Mouse (Mus musculus) hindbrain, embryonic 13.5 days (tissue): ENCODE measurements around the gene Topors. TPM values are rescaled to one million over a fixed set of nuclear protein-coding genes. Genes with fewer than 3 reads are reported as not detected.
"Not testable (repeated sequence)": the region's sequence is repeated elsewhere in the genome, so short reads cannot be mapped to it uniquely, and the experiment has no call there.

Experiments
- ATAC-seq: fragments of 200-750 bp; cut with Nextera tagmentation; 2 replicates; pipeline ENCODE4 v1.8.0; 2017; ENCODE audit warnings: moderate TSS enrichment; ENCODE audit not compliant: low FRiP score
- H3K27ac ChIP-seq: fragments of 300-500 bp; sonication (generic); 2 replicates; pipeline ENCODE4 v1.5.1; 2015; ENCODE audit warnings: inconsistent platforms, mild to moderate bottlenecking, moderate library complexity
- H3K27me3 ChIP-seq: fragments of 300-500 bp; sonication (generic); 2 replicates; pipeline ENCODE4 v1.6.1; 2015; ENCODE audit warnings: mild to moderate bottlenecking, inconsistent platforms
- H3K36me3 ChIP-seq: fragments of 300-500 bp; sonication (generic); 2 replicates; pipeline ENCODE4 v1.6.1; 2015; ENCODE audit warnings: mild to moderate bottlenecking, inconsistent platforms
- H3K4me1 ChIP-seq: fragments of 300-500 bp; sonication (generic); replicated peaks from 2 replicates; pipeline ENCODE4 v1.6.1; 2015; ENCODE audit warnings: inconsistent platforms
- H3K4me2 ChIP-seq: fragments of 300-500 bp; sonication (generic); 2 replicates; pipeline ENCODE4 v1.6.1; 2015; ENCODE audit warnings: inconsistent platforms, mild to moderate bottlenecking, moderate library complexity
- H3K4me3 ChIP-seq: fragments of 300-500 bp; sonication (generic); 2 replicates; pipeline ENCODE4 v1.5.1; 2015; ENCODE audit warnings: mild to moderate bottlenecking, inconsistent platforms
- H3K9ac ChIP-seq: fragments of 300-500 bp; sonication (generic); 2 replicates; pipeline ENCODE4 v1.6.1; 2015; ENCODE audit warnings: mild to moderate bottlenecking, inconsistent platforms
- H3K9me3 ChIP-seq: fragments of 300-500 bp; sonication (generic); 2 replicates; pipeline ENCODE4 v1.6.1; 2016; ENCODE audit warnings: inconsistent platforms
- WGBS: fragments of 180-500 bp; shearing (Covaris S2); methylation state at CpG from one replicate; pipeline ENCODE4 v1.1.7; 2015; 5-methylcytosine and 5-hydroxymethylcytosine counted together
- polyA plus RNA-seq: library from polyadenylated mRNA; unstranded; fragments of >200 nt; fragmentation: Nextera tagmentation; extraction: Ambion mirVana; gene quantifications from 2 replicates; pipeline ENCODE4 v1.2.1, GENCODE M21; 2015

Gene Topors
- polyA plus RNA-seq: 33.7 and 35.1 TPM in 2 replicates

DNA sequence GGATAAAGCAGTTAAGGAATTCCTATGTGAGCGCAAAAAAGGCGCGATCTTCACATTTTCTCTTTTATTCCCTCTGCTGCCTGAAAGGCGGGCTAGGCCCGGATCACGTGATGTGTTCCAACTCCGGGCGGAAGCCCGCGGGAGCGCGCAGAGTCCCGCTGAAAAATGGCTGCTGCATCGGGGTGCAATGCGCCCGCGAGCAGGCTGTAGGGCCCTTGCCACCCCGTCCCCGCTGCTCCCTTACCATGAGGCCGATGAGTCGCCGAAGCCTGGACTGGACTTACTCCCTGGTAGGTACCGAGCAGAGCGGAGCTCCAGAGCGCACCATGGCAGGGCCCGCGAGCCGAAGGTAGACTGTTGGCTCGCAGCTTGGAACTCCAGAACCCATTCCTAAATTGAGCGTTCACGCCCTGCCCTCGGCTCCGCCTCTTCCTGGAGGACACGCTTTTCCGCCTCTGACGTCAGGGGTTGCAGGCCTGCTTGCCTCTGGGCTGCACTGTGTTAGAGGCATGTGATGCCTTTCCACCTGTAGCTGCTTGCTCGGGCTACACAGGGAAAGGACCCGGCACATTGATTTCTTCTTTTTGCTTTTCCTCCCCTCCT is at the start of gene Topors, which contains the start of gene Smim27:
Gene Topors, minus strand, starts transcription at position 421 of the 603 bp plus-strand sequence.
Gene Smim27, plus strand, starts transcription at position 150 of the 603 bp plus-strand sequence.
- H3K36me3 ChIP-seq: peaks cover 13% of the 10 kb centered on the region
- peak; percentile 94 for ATAC-seq
- H3K4me3 ChIP-seq: peak within 1 kb of the TSS; percentile 76
- H3K9me3 ChIP-seq: no peaks in the 10 kb centered on the region
- H3K9ac ChIP-seq: peak within 1 kb of the TSS; percentile 89
- H3K27me3 ChIP-seq: no peaks in the 10 kb centered on the region
- peaks cover 36% of the 10 kb centered on the region for H3K4me1 ChIP-seq
- peak within 1 kb of the TSS; percentile 88 for H3K4me2 ChIP-seq
- peak within 1 kb of the TSS; percentile 97 for H3K27ac ChIP-seq
- WGBS: under 1% methylated on average over 38 of the region's 38 CpGs

- Histone ChIP-seq H3K36me3 (no peaks in the 10 kb centered on the region), H3K4me1 (no peaks in the 10 kb centered on the region; the same call in 1 of the 2 replicates), H3K4me3 (no peak overlapping the region), H3K27ac (no peak overlapping the region), H3K9me3 (no peaks in the 10 kb centered on the region), H3K4me2 (no peak overlapping the region), H3K27me3 (no peaks in the 10 kb centered on the region), H3K9ac (no peak overlapping the region)
- WGBS: 79% methylated on average over 3 of the region's 3 CpGs
- no peak for ATAC-seq
Observed at GRCm38 (mm10) chr4:40317404-40317803, 47.8 kb upstream of the Topors start.

DNA sequence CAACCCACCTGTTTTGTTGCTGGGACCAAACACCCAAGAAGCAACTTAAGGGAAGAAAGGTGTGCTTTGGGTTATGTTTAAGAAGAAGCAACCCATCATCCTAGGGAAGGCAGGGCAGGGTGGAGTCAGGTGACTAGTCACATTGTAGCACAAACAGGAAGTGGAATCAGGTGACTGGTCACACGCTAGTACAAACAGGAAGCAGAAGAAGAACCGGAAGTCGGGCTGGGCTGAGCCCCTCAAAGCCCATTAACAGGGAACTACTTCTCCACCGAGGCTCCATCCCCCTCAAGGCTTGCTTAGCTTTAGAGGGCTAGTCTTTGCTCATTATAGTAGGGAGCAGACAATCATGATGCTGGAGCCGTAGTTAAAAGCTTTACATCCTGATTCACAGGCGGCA is 43.4 kb upstream of the Topors start:
- Histone ChIP-seq H3K9ac (no peak overlapping the region), H3K4me3 (no peak overlapping the region), H3K4me2 (no peak overlapping the region), H3K27me3 (no peaks in the 10 kb centered on the region), H3K9me3 (no peaks in the 10 kb centered on the region), H3K36me3 (no peaks in the 10 kb centered on the region), H3K4me1 (peaks cover 5% of the 10 kb centered on the region; the same call in 1 of the 2 replicates), H3K27ac (no peak overlapping the region)
- WGBS: 86% methylated on average over 6 of the region's 6 CpGs
- no peak for ATAC-seq

GRCm38 (mm10) chr4:40312213-40312612 is 42.6 kb upstream of the Topors start:
- peaks cover 5% of the 10 kb centered on the region; the same call in 1 of the 2 replicates for H3K4me1 ChIP-seq
- no peaks in the 10 kb centered on the region for H3K27me3 ChIP-seq
- no peak overlapping the region for H3K4me3 ChIP-seq
- no peaks in the 10 kb centered on the region for H3K36me3 ChIP-seq
- H3K9ac ChIP-seq: no peak overlapping the region
- no peak overlapping the region for H3K27ac ChIP-seq
- H3K9me3 ChIP-seq: no peaks in the 10 kb centered on the region
- H3K4me2 ChIP-seq: no peak overlapping the region
- WGBS: 83% methylated on average over 1 of the region's 1 CpGs
- no peak for ATAC-seq

DNA sequence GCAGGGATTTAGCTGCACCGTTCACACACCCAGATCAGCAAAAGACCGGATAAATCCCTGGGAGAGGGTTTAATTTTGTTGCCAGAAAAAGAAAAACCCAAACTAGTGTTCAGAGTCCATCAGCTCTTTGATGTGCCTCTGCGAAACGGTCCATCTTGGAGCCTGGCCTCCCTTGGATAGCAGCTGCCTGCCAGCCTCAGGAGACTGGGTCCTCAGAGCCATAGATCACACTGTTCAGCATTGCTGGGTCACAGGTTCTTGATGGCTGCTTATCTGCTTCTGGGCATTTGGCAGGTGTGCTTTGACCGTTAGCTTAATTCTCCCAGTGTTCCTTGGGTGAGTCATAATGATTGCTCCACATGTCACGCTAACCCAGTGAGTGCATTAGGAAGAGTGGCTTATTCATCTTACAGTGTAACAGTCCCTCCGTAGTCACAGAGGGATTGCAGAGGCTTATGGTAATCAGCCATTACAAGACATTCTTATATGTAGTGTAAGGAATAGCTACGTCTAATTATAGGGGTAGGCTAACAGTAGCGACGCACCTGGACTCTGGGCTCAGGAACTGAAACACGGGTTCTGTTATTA is 41.2 kb upstream of the Topors start:
- peaks cover 5% of the 10 kb centered on the region; the same call in 1 of the 2 replicates for H3K4me1 ChIP-seq
- ATAC-seq: no peak
- H3K4me3 ChIP-seq: no peak overlapping the region

DNA sequence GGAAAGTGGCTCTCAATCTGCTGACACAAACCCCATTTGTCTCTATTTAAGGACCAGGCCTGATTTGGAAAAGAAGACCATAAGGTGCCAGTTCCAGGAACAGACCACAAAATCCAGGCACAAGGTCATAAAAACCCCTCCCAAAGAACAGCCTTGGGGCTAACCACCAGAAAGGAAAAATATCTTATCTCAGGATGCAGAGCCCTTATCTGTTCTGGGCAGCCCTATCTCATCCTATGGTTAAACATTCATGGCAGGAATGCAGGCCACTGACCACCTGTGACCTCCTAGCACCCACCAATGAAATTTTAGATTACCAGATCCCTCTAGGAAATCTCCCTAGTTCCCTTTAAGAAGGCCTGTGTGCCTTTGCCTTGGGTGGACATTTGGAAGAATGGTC is 40.0 kb upstream of the Topors start:
- Histone ChIP-seq H3K9ac (no peak overlapping the region), H3K4me3 (no peak overlapping the region), H3K4me2 (no peak overlapping the region), H3K4me1 (peaks cover 5% of the 10 kb centered on the region; the same call in 1 of the 2 replicates), H3K27me3 (no peaks in the 10 kb centered on the region), H3K36me3 (no peaks in the 10 kb centered on the region), H3K9me3 (no peaks in the 10 kb centered on the region), H3K27ac (no peak overlapping the region)
- no peak for ATAC-seq

More for the DNA sequence above, 41.2 kb upstream of the Topors start:
- Histone ChIP-seq H3K9me3 (no peaks in the 10 kb centered on the region), H3K36me3 (no peaks in the 10 kb centered on the region), H3K27ac (no peak overlapping the region), H3K4me2 (no peak overlapping the region), H3K9ac (no peak overlapping the region), H3K27me3 (no peaks in the 10 kb centered on the region)
- WGBS: 71% methylated on average over 11 of the region's 11 CpGs

DNA sequence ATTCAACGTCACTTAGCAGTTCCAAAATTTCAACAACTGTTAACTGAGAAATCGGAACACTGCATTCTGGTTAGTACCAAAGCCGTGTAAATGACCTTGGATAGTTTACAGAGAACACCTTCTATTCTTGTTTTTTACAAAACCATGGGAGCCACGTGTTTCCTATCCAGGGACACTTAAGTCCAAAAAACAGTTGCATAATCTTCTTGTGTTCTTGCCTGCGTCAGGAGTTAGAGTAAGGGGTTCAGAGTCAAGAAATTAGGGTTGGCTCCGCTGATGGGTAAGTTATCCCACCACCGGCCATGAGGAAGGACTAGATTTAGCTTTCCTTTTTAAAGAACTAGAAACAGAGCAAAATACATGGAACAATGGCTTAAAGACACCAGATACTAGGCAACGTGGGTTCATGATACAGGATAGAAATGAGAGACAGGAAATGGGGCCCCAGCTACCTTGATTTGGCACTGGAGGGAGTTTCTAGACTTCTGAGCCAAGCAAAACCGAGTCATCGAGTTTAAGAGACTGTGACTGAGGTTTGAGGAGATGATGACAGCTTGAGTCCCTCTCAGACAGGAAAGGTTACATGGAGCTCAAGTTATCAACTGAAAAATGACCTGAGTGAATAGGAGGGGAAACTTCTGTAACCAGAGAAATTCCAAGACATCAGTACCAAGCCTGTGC is 32.9 kb upstream of the Topors start:
- 87% methylated on average over 10 of the region's 10 CpGs for WGBS

GRCm38 (mm10) chr4:40301076-40301789 is 31.6 kb upstream of the Topors start:
- ATAC-seq: peak; percentile 81
- H3K27ac ChIP-seq: no peak overlapping the region
- WGBS: 14% methylated on average over 16 of the region's 16 CpGs
- H3K4me3 ChIP-seq: no peak overlapping the region
- 0 out of 2 replicates have a peak, but pooled peaks cover 6% of the 10 kb centered on the region for H3K27me3 ChIP-seq
- H3K4me2 ChIP-seq: peak overlapping the region; percentile 36
- no peaks in the 10 kb centered on the region for H3K4me1 ChIP-seq
- H3K9me3 ChIP-seq: no peaks in the 10 kb centered on the region
- H3K36me3 ChIP-seq: no peaks in the 10 kb centered on the region
- H3K9ac ChIP-seq: no peak overlapping the region

More for the DNA sequence above, 32.9 kb upstream of the Topors start:
- Histone ChIP-seq H3K36me3 (no peaks in the 10 kb centered on the region), H3K9ac (no peak overlapping the region), H3K4me2 (no peak overlapping the region), H3K9me3 (no peaks in the 10 kb centered on the region), H3K4me1 (no peaks in the 10 kb centered on the region), H3K27ac (no peak overlapping the region), H3K4me3 (no peak overlapping the region), H3K27me3 (0 out of 2 replicates have a peak, but pooled peaks cover 6% of the 10 kb centered on the region)
- no peak for ATAC-seq

GRCm38 (mm10) chr4:40299169-40299568 is 29.5 kb upstream of the Topors start:
- Histone ChIP-seq H3K36me3 (no peaks in the 10 kb centered on the region), H3K9ac (no peak overlapping the region), H3K9me3 (no peaks in the 10 kb centered on the region), H3K27me3 (0 out of 2 replicates have a peak, but pooled peaks cover 6% of the 10 kb centered on the region), H3K4me1 (no peaks in the 10 kb centered on the region), H3K4me3 (no peak overlapping the region), H3K27ac (no peak overlapping the region), H3K4me2 (no peak overlapping the region)
- 78% methylated on average over 5 of the region's 5 CpGs for WGBS
- no peak for ATAC-seq

GRCm38 (mm10) chr4:40291511-40291910 is 21.9 kb upstream of the Topors start:
- H3K4me2 ChIP-seq, H3K4me3 ChIP-seq, H3K9me3 ChIP-seq, ATAC-seq, H3K9ac ChIP-seq, H3K27me3 ChIP-seq, H3K27ac ChIP-seq, H3K36me3 ChIP-seq, H3K4me1 ChIP-seq: not testable (repeated sequence)
- WGBS: 92% methylated on average over 11 of the region's 11 CpGs

DNA sequence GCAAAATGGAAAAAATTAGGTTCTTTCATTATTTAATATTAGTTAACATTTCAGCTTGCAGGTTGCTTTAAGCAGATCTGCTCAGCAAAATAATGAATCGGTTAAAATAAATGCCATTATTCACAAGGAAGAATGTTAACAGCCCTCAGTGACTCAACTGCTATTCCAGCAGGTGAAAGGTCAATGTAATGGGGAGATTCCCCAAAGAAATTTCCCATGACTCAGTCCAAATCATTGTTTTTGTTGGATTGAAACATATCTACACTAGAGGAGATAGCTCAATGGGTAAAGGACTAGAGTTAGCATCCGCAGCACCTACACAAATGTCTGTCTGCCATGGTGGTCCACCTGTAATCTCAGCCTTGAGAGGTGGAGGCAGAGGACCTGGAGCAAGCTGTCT is 19.4 kb upstream of the Topors start:
- no peak overlapping the region for H3K4me3 ChIP-seq
- H3K27ac ChIP-seq: no peak overlapping the region
- no peak for ATAC-seq
- WGBS: 88% methylated on average over 2 of the region's 2 CpGs
- peaks cover 4% of the 10 kb centered on the region; the same call in 1 of the 2 replicates for H3K9me3 ChIP-seq
- no peak overlapping the region for H3K9ac ChIP-seq
- no peaks in the 10 kb centered on the region for H3K4me1 ChIP-seq
- H3K36me3 ChIP-seq: no peaks in the 10 kb centered on the region
- no peaks in the 10 kb centered on the region for H3K27me3 ChIP-seq
- no peak overlapping the region for H3K4me2 ChIP-seq

- no peak overlapping the region for H3K4me3 ChIP-seq
- H3K36me3 ChIP-seq: no peaks in the 10 kb centered on the region
- no peak for ATAC-seq
- 83% methylated on average over 6 of the region's 6 CpGs for WGBS
- H3K27ac ChIP-seq: no peak overlapping the region
- H3K9me3 ChIP-seq: peaks cover 4% of the 10 kb centered on the region; the same call in 1 of the 2 replicates
- no peak overlapping the region for H3K4me2 ChIP-seq
- no peaks in the 10 kb centered on the region for H3K27me3 ChIP-seq
- no peaks in the 10 kb centered on the region for H3K4me1 ChIP-seq
- H3K9ac ChIP-seq: no peak overlapping the region
Observed at GRCm38 (mm10) chr4:40287415-40287814, 17.8 kb upstream of the Topors start.
